Mouse (Mus musculus) C2C12 (cell line): ENCODE data around the gene Cebpz. TPM values are rescaled to one million over a fixed set of nuclear protein-coding genes. Genes with fewer than 3 reads are reported as not detected.

Source experiments
- H3K27me3 ChIP-seq: one replicate; pipeline ENCODE4 v1.6.1; 2011; ENCODE audit not compliant: control insufficient read depth, insufficient read depth, insufficient read length
- H3K36me3 ChIP-seq: one replicate; pipeline ENCODE4 v1.6.1; 2011; ENCODE audit not compliant: control insufficient read depth, insufficient read depth
- H3K4me3 ChIP-seq: one replicate; pipeline ENCODE4 v1.5.1; 2011; ENCODE audit warnings: mild to moderate bottlenecking, control low read depth; ENCODE audit not compliant: poor library complexity, insufficient read depth, severe bottlenecking
- H3K79me2 ChIP-seq: one replicate; pipeline ENCODE4 v1.6.1; 2011; ENCODE audit not compliant: control insufficient read depth, insufficient read depth
- H3K79me3 ChIP-seq: one replicate; pipeline ENCODE4 v1.6.1; 2011; ENCODE audit warnings: low read depth, control low read depth
- H3ac ChIP-seq: one replicate; pipeline ENCODE3; 2011; ENCODE audit warnings: low read depth; ENCODE audit not compliant: control insufficient read depth, insufficient read length
- CEBPB ChIP-seq: IDR thresholded peaks from one replicate; pipeline ENCODE4 v1.6.1; 2011; ENCODE audit warnings: low read depth, mild to moderate bottlenecking, control low read depth, moderate library complexity
- CTCF ChIP-seq: IDR thresholded peaks from one replicate; pipeline ENCODE4 v1.5.1; 2011; ENCODE audit not compliant: control insufficient read depth, insufficient read depth, insufficient read length
- FOSL1 ChIP-seq: IDR thresholded peaks from one replicate; pipeline ENCODE4 v1.8.0; 2011; ENCODE audit warnings: mild to moderate bottlenecking, low read length; ENCODE audit not compliant: poor library complexity, insufficient read depth, severe bottlenecking
- MAX ChIP-seq: IDR thresholded peaks from one replicate; pipeline ENCODE4 v1.6.1; 2011; ENCODE audit warnings: mild to moderate bottlenecking, control low read depth
- MYOD1 ChIP-seq: IDR thresholded peaks from one replicate; pipeline ENCODE4 v1.6.1; 2011; ENCODE audit warnings: low read depth; ENCODE audit not compliant: control insufficient read depth, insufficient read length
- MYOG ChIP-seq: IDR thresholded peaks from one replicate; pipeline ENCODE4 v1.6.1; 2011; ENCODE audit not compliant: control insufficient read depth, insufficient read length; ENCODE audit errors: extremely low read depth
- USF1 ChIP-seq: IDR thresholded peaks from one replicate; pipeline ENCODE4 v1.6.1; 2011; ENCODE audit warnings: low read depth, mild to moderate bottlenecking, control low read depth, moderate library complexity
- polyA plus RNA-seq: library from polyadenylated mRNA; unstranded; fragments of >200 nt; fragmentation: generic; extraction: Trizol; gene quantifications from one replicate; pipeline ENCODE4 v1.2.1, GENCODE M21; 2012; ENCODE audit warnings: missing spikeins

The Cebpz gene
- polyA plus RNA-seq, 1 experiment, result 11.3 TPM

DNA sequence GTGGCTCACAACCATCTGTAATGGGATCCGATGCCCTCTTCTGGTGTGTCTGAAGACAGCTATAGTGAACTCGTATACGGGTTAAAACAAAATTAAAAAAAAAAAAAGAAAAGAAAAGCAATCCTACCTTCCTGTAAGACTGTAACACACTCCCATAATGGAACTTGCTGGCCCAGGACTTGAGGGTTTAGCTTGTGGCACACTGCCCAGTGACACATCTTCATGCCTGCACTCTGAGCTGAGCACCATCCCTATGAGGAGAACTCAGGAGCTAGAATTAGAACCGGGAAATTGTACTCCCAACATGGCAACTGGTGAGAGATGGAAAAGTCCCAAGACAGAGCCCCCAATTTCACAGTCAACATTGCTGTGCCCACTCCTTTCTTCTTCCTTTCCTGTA lies 53.6 kb downstream of the Cebpz start:
- Histone ChIP-seq H3K79me3 (peaks cover 2% of the 10 kb centered on the region), H3ac (no peak overlapping the region), H3K4me3 (no peak overlapping the region), H3K27me3 (no peaks in the 10 kb centered on the region), H3K79me2 (peaks cover 24% of the 10 kb centered on the region), H3K36me3 (peaks cover under 1% of the 10 kb centered on the region)
- no peak for TF ChIP-seq FOSL1
- no peak for TF ChIP-seq MYOG
- no peak for TF ChIP-seq CTCF
- TF ChIP-seq USF1, result no peak
- TF ChIP-seq MYOD1, result no peak
- TF ChIP-seq CEBPB, result no peak
- TF ChIP-seq MAX, result no peak

- TF ChIP-seq CTCF (no peak), FOSL1 (no peak), CEBPB (no peak), MYOG (no peak), MAX (no peak), MYOD1 (no peak), USF1 (no peak)
- Histone ChIP-seq H3ac (peak within 1 kb of the TSS; percentile 61), H3K79me2 (peaks cover 24% of the 10 kb centered on the region), H3K36me3 (peaks cover 8% of the 10 kb centered on the region), H3K79me3 (peaks cover 2% of the 10 kb centered on the region), H3K27me3 (no peaks in the 10 kb centered on the region), H3K4me3 (peak within 1 kb of the TSS; percentile 72)
These were observed 54.3 kb downstream of the Cebpz start, which contains the start of gene Eif2ak2 for GRCm38 (mm10) chr17:78882401-78883112. Eif2ak2 (minus strand) TSS chr17:78882573.

DNA sequence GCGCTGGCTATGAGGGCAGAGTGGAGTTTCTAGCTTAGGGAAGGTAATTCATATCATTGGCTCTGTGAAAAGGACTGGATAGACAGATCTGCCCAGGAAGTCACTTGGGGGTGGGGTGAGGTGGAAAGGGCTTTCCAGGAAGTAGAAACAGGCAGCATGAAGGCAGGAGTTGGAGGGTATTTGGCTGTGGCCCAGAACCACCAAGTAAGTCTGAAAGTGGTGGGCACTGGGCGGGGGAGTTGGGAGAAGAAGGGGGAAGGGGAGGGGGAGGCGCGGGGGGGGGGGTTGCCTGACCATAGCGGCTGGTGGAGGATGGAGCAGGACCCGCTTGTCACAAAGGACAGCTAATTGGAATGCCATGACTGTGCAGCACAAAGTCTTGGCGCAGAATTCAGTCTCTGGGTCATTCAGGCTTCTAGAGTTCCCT lies 55.0 kb downstream of the Cebpz start:
- TF ChIP-seq CEBPB, result no peak
- TF ChIP-seq MYOD1, result no peak
- no peak for TF ChIP-seq USF1
- H3ac ChIP-seq, result peak overlapping the region; percentile 61
- peaks cover 15% of the 10 kb centered on the region for H3K36me3 ChIP-seq
- peaks cover 24% of the 10 kb centered on the region for H3K79me2 ChIP-seq
- peak overlapping the region; percentile 72 for H3K4me3 ChIP-seq
- no peaks in the 10 kb centered on the region for H3K27me3 ChIP-seq
- H3K79me3 ChIP-seq, result peaks cover 2% of the 10 kb centered on the region

DNA sequence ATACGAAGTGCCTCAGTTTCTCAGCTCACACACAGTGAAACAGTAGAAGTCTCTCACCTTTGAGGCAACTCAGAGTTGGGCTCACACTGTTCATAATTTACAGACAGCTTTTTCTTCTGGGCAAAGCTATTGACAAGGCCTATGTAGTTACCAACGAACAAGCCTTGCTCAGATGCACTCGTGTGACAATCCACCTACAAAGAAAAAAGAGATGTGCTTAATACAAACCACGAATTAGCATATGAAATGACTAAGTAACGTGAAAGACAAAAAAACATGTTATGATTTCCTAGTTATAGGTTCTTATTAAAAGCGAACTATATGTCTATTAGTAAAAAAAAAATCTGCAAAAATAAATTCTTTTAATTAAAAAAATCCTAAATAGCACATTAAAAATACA lies 63.0 kb downstream of the Cebpz start:
- H3K36me3 ChIP-seq, result peaks cover 26% of the 10 kb centered on the region
- no peaks in the 10 kb centered on the region for H3K79me2 ChIP-seq
- no peak overlapping the region for H3K4me3 ChIP-seq
- H3ac ChIP-seq, result no peak overlapping the region
- H3K27me3 ChIP-seq, result no peaks in the 10 kb centered on the region
- TF ChIP-seq MYOD1 (no peak), CEBPB (no peak), CTCF (no peak), FOSL1 (no peak), USF1 (no peak), MAX (no peak), MYOG (no peak)
- no peaks in the 10 kb centered on the region for H3K79me3 ChIP-seq

Other genes with a start within 250 kb of the Cebpz start
- gene Strn, start 199.9 kb downstream of the Cebpz start, polyA plus RNA-seq, result 4.6 TPM
- 11.7 TPM for gene Heatr5b, start 101.7 kb downstream of the Cebpz start, polyA plus RNA-seq
- gene Gpatch11, start 101.5 kb downstream of the Cebpz start, polyA plus RNA-seq, result 14.5 TPM
- gene Eif2ak2, start 54.5 kb downstream of the Cebpz start, polyA plus RNA-seq, result 2.4 TPM
- gene Sult6b1, start 30.1 kb downstream of the Cebpz start, polyA plus RNA-seq, result 0.04 TPM
- 25.6 TPM for gene Cebpzos, start 20.6 kb downstream of the Cebpz start, polyA plus RNA-seq
- gene Ndufaf7, start 70 bp upstream of the Cebpz start, polyA plus RNA-seq, result 13.0 TPM
- gene Prkd3, start 83.8 kb upstream of the Cebpz start, polyA plus RNA-seq, result 12.8 TPM
- gene Qpct, start 114.8 kb upstream of the Cebpz start, polyA plus RNA-seq, result 0.71 TPM